Mouse (Mus musculus): Measurements from ENCODE around the gene Olfr1356. TPM values are rescaled to one million over a fixed set of nuclear protein-coding genes. Genes with fewer than 3 reads are reported as not detected.

The Olfr1356 gene
- total RNA-seq (2023), result not detected

GRCm38 (mm10) chr10:78852066-78852465 is at the start of gene Olfr1356:
Olfr1356 (minus strand) TSS chr10:78852166.

GRCm38 (mm10) chr10:78875240-78875639 is 23.3 kb upstream of the Olfr1356 start, which contains the start of gene Olfr1355:
Olfr1355 (plus strand) TSS chr10:78875540.

Other genes with a start within 250 kb of the Olfr1356 start
- not detected for gene Olfr1357, start 234.1 kb downstream of the Olfr1356 start, total RNA-seq (2023)
- not detected for gene Casp14, start 133.9 kb downstream of the Olfr1356 start, total RNA-seq (2023)
- gene Ccdc105, start 99.1 kb downstream of the Olfr1356 start, total RNA-seq (2023), result not detected
- gene Slc1a6, start 71.7 kb downstream of the Olfr1356 start, total RNA-seq (2023), result not detected
- not detected for gene Olfr1355, start 23.4 kb upstream of the Olfr1356 start, total RNA-seq (2023)
- gene Olfr1354, start 61.0 kb upstream of the Olfr1356 start, total RNA-seq (2023), result not detected
- gene Olfr8, start 98.5 kb upstream of the Olfr1356 start, total RNA-seq (2023), result not detected
- gene Olfr1353, start 111.1 kb upstream of the Olfr1356 start, total RNA-seq (2023), result not detected
- not detected for gene Olfr1352, start 128.9 kb upstream of the Olfr1356 start, total RNA-seq (2023)
- gene Olfr1351, start 160.3 kb upstream of the Olfr1356 start, total RNA-seq (2023), result not detected
- gene Olfr57, start 176.6 kb upstream of the Olfr1356 start, total RNA-seq (2023), result not detected
- gene 2610008E11Rik, start 245.4 kb upstream of the Olfr1356 start, total RNA-seq (2023), result 18.5 TPM

Measured in CD8-positive naive resting alpha-beta T cell, adult 57 days (primary cell).